Mouse (Mus musculus) liver, postnatal 0 days (tissue): ENCODE data around the gene Olfr113.
"Not testable (repeated sequence)": the region's sequence is repeated elsewhere in the genome, so short reads cannot be mapped to it uniquely, and the experiment has no call there.

Source experiments
- CTCF ChIP-seq: sonication (generic); IDR thresholded peaks from 2 replicates; pipeline ENCODE4 v1.5.1; 2016; ENCODE audit warnings: antibody characterized with exemption, low read depth
- EP300 ChIP-seq: IDR thresholded peaks from 2 replicates; pipeline ENCODE4 v1.6.1; 2016; ENCODE audit warnings: antibody characterized with exemption, low read depth, mild to moderate bottlenecking

GRCm38 (mm10) chr17:37538416-37538815 lies 39.0 kb downstream of the Olfr113 start:
- not testable (repeated sequence) for TF ChIP-seq CTCF, EP300
